Mouse (Mus musculus) olfactory bulb, adult 2 months (tissue): ENCODE results near the gene Lyl1.

Source experiments
- CTCF ChIP-seq: fragments of 200-500 bp; IDR thresholded peaks from 2 replicates; pipeline ENCODE4 v1.5.1; 2012; ENCODE audit warnings: low read depth, mild to moderate bottlenecking, low read length, moderate library complexity; ENCODE audit not compliant: insufficient read depth
- POLR2A ChIP-seq: fragments of 200-500 bp; IDR thresholded peaks from 2 replicates; pipeline ENCODE4 v1.6.1; 2012; ENCODE audit warnings: mild to moderate bottlenecking, low read depth, low read length, moderate library complexity; ENCODE audit not compliant: insufficient read depth

DNA sequence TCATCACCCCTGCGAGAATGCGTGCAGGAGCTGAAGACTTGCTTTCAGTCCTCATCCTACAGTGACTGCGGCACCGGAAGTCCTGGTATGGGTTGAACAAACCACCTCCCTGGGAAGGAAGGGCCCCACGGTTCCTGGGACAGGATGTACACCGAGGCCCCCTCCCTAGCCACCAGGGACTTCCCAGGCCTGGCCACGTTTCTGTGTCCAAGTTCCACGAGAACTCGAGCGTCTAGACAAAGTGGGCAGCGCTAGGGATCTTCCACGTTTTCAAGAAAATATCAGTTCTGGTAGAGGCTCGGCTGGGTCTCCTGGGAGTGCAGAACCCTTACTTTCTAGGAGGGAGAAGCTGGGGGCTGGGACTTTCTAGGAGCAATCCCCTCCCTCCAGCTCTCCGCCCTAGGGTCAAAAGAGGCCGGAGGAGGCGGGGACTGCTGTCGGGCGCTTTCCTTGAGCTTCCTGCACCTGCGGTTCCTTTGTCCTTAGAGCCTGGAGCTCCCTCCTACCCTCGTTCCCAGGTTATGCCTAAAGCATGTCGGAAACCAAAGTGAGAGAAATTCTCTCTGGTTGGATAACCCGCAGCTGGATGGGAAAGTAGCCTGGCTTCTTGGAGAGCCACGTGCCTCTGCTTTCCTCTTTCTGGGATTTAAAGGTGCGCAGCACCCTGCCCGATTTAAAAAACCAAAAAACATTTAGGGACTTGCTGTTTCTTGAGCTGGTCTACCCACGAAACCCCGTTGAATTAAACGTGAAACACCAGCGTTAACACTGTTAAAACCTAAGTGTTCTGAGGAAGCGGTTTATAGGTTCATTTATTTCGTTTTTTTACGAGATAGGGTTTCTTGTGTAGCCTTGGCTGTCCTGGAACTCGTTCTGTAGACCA lies 41.1 kb upstream of the Lyl1 start:
- TF ChIP-seq POLR2A (no peak), CTCF (no peak)
